Mouse (Mus musculus): Measurements from ENCODE around the gene Fam241a. TPM values are rescaled to one million over a fixed set of nuclear protein-coding genes. Genes with fewer than 3 reads are reported as not detected.
A peak's percentile ranks its signal among the peaks of the same experiment; 100 is the strongest.

The Fam241a gene
- polyA plus RNA-seq, 1 experiment from 2014 or later: 7.9 TPM

DNA sequence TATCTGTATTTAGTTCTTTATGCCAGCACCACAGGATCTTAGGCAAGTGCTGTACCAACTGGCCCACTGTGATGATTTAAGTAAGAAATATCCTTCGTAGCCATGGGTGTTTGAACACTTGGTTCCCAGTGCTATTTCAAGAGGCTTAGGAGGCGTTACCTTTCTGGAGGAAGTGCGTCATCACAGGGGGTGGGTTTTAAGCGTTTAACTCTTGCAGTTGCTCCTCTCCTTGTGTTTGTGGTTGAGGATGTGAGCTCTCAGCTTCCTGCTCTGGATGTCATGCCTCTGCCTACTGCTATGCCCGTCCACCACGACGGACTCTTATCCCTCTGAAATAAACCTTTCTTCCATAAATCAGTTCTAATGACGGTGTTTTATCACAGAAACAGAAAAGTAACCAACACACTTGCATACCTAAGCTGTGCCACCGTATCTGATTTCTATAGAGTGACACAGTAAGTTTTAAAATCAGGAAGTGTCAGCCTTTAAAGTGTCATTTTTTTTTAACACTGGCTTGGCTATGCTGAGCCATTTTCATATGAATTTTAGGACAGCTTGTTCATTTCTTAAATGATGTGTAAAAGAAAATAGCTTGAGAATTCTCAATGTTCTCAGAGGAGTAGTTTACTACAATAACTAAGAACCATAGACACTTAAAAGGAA is 22.0 kb upstream of the Fam241a start:
- Histone ChIP-seq H3K4me3 (ENCODE audit: low read length) (no peak overlapping the region), H3K9me3 (replicated peaks; ENCODE audit: control insufficient read depth, low read length) (no peaks in the 10 kb centered on the region), H3K4me2 (ENCODE audit: low read depth, low read length) (no peak overlapping the region), H3K4me1 (ENCODE audit: control insufficient read depth, insufficient read depth, low read length) (peaks cover 4% of the 10 kb centered on the region; the same call in 1 of the 2 replicates), H3K27me3 (ENCODE audit: control insufficient read depth, insufficient read depth, low read length) (no peaks in the 10 kb centered on the region), H3K27ac (ENCODE audit: low read length) (no peak overlapping the region), H3K36me3 (ENCODE audit: control insufficient read depth, insufficient read depth) (no peaks in the 10 kb centered on the region), H3K9ac (ENCODE audit: low read length) (no peak overlapping the region)
- ATAC-seq (replicated peaks; ENCODE audit: extremely low read depth, insufficient read depth, low FRiP score): no peak
- WGBS: 73% methylated on average over 9 of the region's 9 CpGs

DNA sequence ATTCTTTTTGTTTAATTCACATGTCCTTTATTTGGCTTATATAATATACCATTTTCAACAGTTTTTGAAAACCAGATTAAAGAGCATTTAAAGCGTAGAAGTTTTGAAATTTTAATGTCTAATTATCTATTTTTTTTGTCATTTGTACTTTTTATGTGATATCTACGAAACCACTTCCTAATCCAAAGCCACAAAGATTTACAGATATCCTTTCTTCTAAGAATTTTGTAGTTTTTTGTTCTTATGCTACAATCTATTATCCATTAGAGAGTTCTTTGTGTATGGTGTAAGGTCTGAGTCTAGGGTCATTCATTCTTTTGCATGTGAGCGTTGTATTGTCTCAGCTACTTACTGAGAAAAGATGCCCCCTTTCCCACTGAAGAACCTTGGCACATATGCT is 21.4 kb upstream of the Fam241a start:
- no peak overlapping the region for H3K4me3 ChIP-seq (ENCODE audit: low read length)
- H3K27ac ChIP-seq (ENCODE audit: low read length): no peak overlapping the region
- no peaks in the 10 kb centered on the region for H3K9me3 ChIP-seq (replicated peaks; ENCODE audit: control insufficient read depth, low read length)
- ATAC-seq (replicated peaks; ENCODE audit: extremely low read depth, insufficient read depth, low FRiP score): no peak
- no peaks in the 10 kb centered on the region for H3K36me3 ChIP-seq (ENCODE audit: control insufficient read depth, insufficient read depth)
- 86% methylated on average over 3 of the region's 3 CpGs for WGBS
- H3K4me1 ChIP-seq (ENCODE audit: control insufficient read depth, insufficient read depth, low read length): peaks cover 4% of the 10 kb centered on the region; the same call in 1 of the 2 replicates
- H3K4me2 ChIP-seq (ENCODE audit: low read depth, low read length): no peak overlapping the region
- no peak overlapping the region for H3K9ac ChIP-seq (ENCODE audit: low read length)
- no peaks in the 10 kb centered on the region for H3K27me3 ChIP-seq (ENCODE audit: control insufficient read depth, insufficient read depth, low read length)

DNA sequence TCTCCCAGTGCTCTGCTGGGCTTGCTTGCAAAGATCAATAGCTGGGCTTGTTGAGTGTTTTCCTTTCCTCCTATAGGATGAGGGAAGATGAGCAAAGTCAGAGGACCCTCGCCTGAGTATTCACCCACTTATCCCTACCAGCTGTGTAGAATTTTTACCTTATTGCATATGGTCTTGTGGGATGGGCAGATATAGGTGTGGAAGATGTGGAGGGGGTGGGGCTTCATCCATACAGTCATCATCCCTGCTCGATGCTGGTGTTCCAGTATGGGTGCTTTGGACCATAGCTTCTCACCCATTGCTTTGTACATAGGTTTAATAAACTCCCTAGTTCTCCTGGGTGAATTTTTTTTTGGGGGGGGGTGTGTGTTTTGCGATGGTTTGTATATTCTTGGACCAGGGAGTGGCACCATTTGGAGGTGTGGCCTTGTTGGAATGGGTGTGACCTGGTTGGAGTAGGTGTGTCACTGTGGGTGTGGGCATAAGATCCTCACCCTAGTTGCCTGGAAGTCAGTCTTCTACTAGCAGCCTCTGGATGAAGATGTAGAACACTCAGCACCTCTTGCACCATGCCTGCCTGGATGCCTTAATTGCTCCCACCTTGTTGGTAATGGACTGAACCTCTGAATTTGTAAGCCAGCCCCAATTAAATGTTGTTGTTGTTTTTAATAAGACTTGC is 19.7 kb upstream of the Fam241a start:
- Histone ChIP-seq H3K27ac (ENCODE audit: low read length) (no peak overlapping the region), H3K9ac (ENCODE audit: low read length) (no peak overlapping the region), H3K4me3 (ENCODE audit: low read length) (no peak overlapping the region), H3K4me2 (ENCODE audit: low read depth, low read length) (no peak overlapping the region), H3K9me3 (replicated peaks; ENCODE audit: control insufficient read depth, low read length) (no peaks in the 10 kb centered on the region), H3K36me3 (ENCODE audit: control insufficient read depth, insufficient read depth) (no peaks in the 10 kb centered on the region), H3K27me3 (ENCODE audit: control insufficient read depth, insufficient read depth, low read length) (no peaks in the 10 kb centered on the region), H3K4me1 (ENCODE audit: control insufficient read depth, insufficient read depth, low read length) (peaks cover 4% of the 10 kb centered on the region; the same call in 1 of the 2 replicates)
- ATAC-seq (replicated peaks; ENCODE audit: extremely low read depth, insufficient read depth, low FRiP score): no peak
- 88% methylated on average over 3 of the region's 3 CpGs for WGBS

DNA sequence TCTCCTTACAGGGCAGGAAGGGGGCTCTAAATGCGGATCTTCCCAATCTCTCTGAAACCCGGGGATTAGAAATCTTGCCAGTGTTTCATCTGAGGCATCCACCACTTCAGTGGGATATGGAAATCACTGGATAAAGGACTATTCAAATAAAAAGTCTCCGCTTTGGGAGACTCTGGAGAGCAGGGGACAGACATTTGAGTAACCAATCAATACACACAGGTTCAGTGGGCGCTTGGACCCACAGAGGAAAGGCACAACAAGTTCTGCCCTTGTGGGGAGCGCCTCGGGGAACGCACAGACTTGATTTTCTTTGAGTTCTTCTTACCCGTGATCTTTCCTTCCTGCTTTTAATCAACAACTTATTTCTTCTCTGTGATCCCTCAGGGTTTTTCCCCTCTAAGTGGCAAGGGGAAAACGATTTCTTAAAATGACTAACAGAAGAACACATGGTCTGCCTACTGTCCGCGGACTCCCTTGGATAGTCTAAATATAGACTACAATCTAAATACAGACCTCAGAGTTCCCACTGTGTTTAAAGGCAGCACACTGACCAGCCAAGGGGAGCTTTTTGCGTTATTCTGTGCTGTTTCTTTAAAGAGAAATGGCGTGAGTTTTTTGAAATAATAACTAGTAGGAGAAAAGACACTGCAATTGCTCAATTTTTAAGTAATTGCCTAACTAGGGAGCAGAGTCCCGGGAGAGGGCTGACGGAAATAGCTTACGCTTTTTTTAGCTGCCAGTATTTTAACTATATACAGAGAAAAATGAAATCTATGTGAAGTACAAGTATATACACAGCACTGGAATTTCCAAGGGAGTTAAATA is 18.0 kb upstream of the Fam241a start:
- Histone ChIP-seq H3K4me3 (ENCODE audit: low read length) (peak overlapping the region; percentile 33), H3K27ac (ENCODE audit: low read length) (peak overlapping the region; percentile 58), H3K9ac (ENCODE audit: low read length) (peak overlapping the region; percentile 44; the same call in 1 of the 2 replicates), H3K27me3 (ENCODE audit: control insufficient read depth, insufficient read depth, low read length) (no peaks in the 10 kb centered on the region), H3K9me3 (replicated peaks; ENCODE audit: control insufficient read depth, low read length) (peaks cover 3% of the 10 kb centered on the region; the same call in 1 of the 2 replicates), H3K4me1 (ENCODE audit: control insufficient read depth, insufficient read depth, low read length) (peaks cover 4% of the 10 kb centered on the region; the same call in 1 of the 2 replicates), H3K36me3 (ENCODE audit: control insufficient read depth, insufficient read depth) (no peaks in the 10 kb centered on the region), H3K4me2 (ENCODE audit: low read depth, low read length) (peak overlapping the region; percentile 58)
- ATAC-seq (replicated peaks; ENCODE audit: extremely low read depth, insufficient read depth, low FRiP score): peak; percentile 85
- 24% methylated on average over 16 of the region's 16 CpGs for WGBS

DNA sequence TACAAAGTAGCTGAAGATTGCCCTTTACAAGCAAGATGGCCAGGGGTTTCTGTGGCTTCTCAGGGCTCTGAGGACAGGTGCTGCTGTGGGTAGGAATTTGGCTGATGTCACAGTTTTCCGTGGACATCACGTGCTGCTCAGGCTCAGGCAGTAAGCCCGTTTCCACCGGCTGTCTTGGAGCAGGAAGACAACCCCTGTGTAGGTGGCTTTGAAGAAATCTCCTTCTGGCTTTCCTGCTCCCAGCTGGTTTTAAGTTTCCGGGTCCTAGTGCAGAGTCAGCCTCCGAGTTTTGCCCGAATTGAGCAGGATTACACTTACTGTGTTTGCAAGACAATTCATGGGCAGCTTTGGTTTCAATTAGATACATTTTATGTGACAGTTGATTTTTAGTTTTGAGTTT is 13.8 kb upstream of the Fam241a start:
- H3K4me2 ChIP-seq (ENCODE audit: low read depth, low read length): no peak overlapping the region
- no peaks in the 10 kb centered on the region for H3K27me3 ChIP-seq (ENCODE audit: control insufficient read depth, insufficient read depth, low read length)
- 75% methylated on average over 7 of the region's 7 CpGs for WGBS
- no peak overlapping the region for H3K27ac ChIP-seq (ENCODE audit: low read length)
- peaks cover 5% of the 10 kb centered on the region; the same call in 1 of the 2 replicates for H3K9me3 ChIP-seq (replicated peaks; ENCODE audit: control insufficient read depth, low read length)
- no peak overlapping the region for H3K9ac ChIP-seq (ENCODE audit: low read length)
- H3K4me1 ChIP-seq (ENCODE audit: control insufficient read depth, insufficient read depth, low read length): peaks cover 4% of the 10 kb centered on the region; the same call in 1 of the 2 replicates
- H3K36me3 ChIP-seq (ENCODE audit: control insufficient read depth, insufficient read depth): no peaks in the 10 kb centered on the region
- H3K4me3 ChIP-seq (ENCODE audit: low read length): no peak overlapping the region
- no peak for ATAC-seq (replicated peaks; ENCODE audit: extremely low read depth, insufficient read depth, low FRiP score)

DNA sequence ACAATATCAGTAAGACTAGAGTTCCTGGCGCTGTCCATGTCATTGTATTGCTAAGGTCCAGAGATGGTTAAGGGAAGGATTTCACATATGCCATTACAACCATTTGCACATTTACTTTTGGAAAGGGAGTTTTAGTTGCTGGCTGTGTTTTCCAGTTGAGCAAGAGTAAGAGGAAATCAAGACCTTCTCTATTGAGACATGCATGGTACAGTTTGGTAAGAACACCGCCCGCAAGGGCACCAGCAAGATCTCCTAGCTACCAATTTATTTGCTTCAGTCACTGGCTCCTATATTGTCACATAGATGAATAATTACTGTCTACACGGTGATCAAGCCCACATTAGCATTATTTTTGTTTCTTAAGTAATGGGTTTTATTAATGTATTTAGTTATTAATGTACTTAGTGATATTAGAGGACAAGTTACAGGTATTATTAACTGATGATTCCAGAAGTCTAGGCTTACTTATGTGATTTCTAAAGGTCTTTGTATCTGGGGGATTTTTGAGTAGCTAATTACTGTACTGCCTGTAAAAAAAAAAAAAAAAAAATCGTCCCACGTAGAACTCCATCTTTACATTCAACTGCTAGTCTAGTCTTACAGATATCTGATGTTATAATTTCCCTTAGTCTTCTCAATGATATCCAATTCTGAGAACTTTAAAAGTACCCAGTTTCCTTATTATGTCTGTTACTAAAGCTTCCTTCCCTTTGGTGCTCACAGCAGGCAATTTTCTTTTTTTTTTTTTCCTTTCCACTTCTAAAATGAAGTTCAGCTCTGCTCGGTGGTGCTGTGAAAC is 944 bp downstream of the Fam241a start:
- Histone ChIP-seq H3K27ac (ENCODE audit: low read length) (no peak overlapping the region), H3K9me3 (replicated peaks; ENCODE audit: control insufficient read depth, low read length) (no peaks in the 10 kb centered on the region), H3K4me2 (ENCODE audit: low read depth, low read length) (peak overlapping the region; percentile 68), H3K27me3 (ENCODE audit: control insufficient read depth, insufficient read depth, low read length) (no peaks in the 10 kb centered on the region), H3K4me1 (ENCODE audit: control insufficient read depth, insufficient read depth, low read length) (peaks cover 6% of the 10 kb centered on the region; the same call in 1 of the 2 replicates), H3K9ac (ENCODE audit: low read length) (peak overlapping the region; percentile 75), H3K36me3 (ENCODE audit: control insufficient read depth, insufficient read depth) (no peaks in the 10 kb centered on the region), H3K4me3 (ENCODE audit: low read length) (peak overlapping the region; percentile 88)
- WGBS: 47% methylated on average over 7 of the region's 7 CpGs
- no peak for ATAC-seq (replicated peaks; ENCODE audit: extremely low read depth, insufficient read depth, low FRiP score)

GRCm38 (mm10) chr3:127893902-127894301 is 2.2 kb downstream of the Fam241a start:
- Histone ChIP-seq H3K4me2 (ENCODE audit: low read depth, low read length) (0 out of 2 replicates have a peak overlapping the region, but pooled peaks have one; percentile 1), H3K27ac (ENCODE audit: low read length) (no peak overlapping the region), H3K9ac (ENCODE audit: low read length) (no peak overlapping the region), H3K9me3 (replicated peaks; ENCODE audit: control insufficient read depth, low read length) (no peaks in the 10 kb centered on the region), H3K4me1 (ENCODE audit: control insufficient read depth, insufficient read depth, low read length) (peaks cover 6% of the 10 kb centered on the region; the same call in 1 of the 2 replicates), H3K36me3 (ENCODE audit: control insufficient read depth, insufficient read depth) (no peaks in the 10 kb centered on the region), H3K27me3 (ENCODE audit: control insufficient read depth, insufficient read depth, low read length) (no peaks in the 10 kb centered on the region), H3K4me3 (ENCODE audit: low read length) (no peak overlapping the region)
- WGBS: 60% methylated on average over 7 of the region's 7 CpGs
- no peak for ATAC-seq (replicated peaks; ENCODE audit: extremely low read depth, insufficient read depth, low FRiP score)

GRCm38 (mm10) chr3:127891906-127892305 is 4.2 kb downstream of the Fam241a start:
- Histone ChIP-seq H3K4me2 (ENCODE audit: low read depth, low read length) (no peak overlapping the region), H3K9ac (ENCODE audit: low read length) (no peak overlapping the region), H3K27ac (ENCODE audit: low read length) (no peak overlapping the region), H3K4me3 (ENCODE audit: low read length) (no peak overlapping the region), H3K27me3 (ENCODE audit: control insufficient read depth, insufficient read depth, low read length) (no peaks in the 10 kb centered on the region), H3K9me3 (replicated peaks; ENCODE audit: control insufficient read depth, low read length) (no peaks in the 10 kb centered on the region), H3K36me3 (ENCODE audit: control insufficient read depth, insufficient read depth) (no peaks in the 10 kb centered on the region), H3K4me1 (ENCODE audit: control insufficient read depth, insufficient read depth, low read length) (peaks cover 6% of the 10 kb centered on the region; the same call in 1 of the 2 replicates)
- ATAC-seq (replicated peaks; ENCODE audit: extremely low read depth, insufficient read depth, low FRiP score): no peak
- WGBS: 62% methylated on average over 10 of the region's 10 CpGs
